Comparison of ENCODE assay signal across 9 mouse cellular contexts in genomic region chr11:4083316-4084078, GRCm38 (mm10). TPM values are rescaled to one million over a fixed set of nuclear protein-coding genes. Genes with fewer than 3 reads are reported as not detected.
DNase-seq lines count a peak whose midpoint lies in the region; ATAC-seq and TF ChIP-seq lines count a peak whose summit lies in the region.
"Had no signal": no experiment of that assay in that cellular context is flagged by ENCODE, and none has a peak within 500 bp of the region (broad histone marks: within the 10 kb centered on the region; RNA-seq: fewer than 3 reads in every experiment).

No protein-coding gene starts in this region.

- H3K4me2 ChIP-seq in liver, embryonic 12.5 days, result no peak overlapping the region
- H3K4me2 ChIP-seq in neural tube, embryonic 11.5 days (ENCODE audit: low read depth), result no peak overlapping the region

- TF ChIP-seq CTCF in liver, adult 2 months (IDR thresholded peaks at IDR 0.05; ENCODE audit: low read depth, low read length), result peak; percentile 57

- H3K4me3 ChIP-seq in liver, adult 2 months (ENCODE audit: insufficient read depth, low read depth, low read length), result no peak overlapping the region
- no peak overlapping the region for H3K4me3 ChIP-seq in liver, embryonic 12.5 days
- no peak overlapping the region for H3K4me3 ChIP-seq in limb, embryonic 10.5 days
- H3K4me3 ChIP-seq in neural tube, embryonic 11.5 days (ENCODE audit: low read depth, low read length), result no peak overlapping the region
- H3K4me3 ChIP-seq: myocyte had no signal

- H3K9me3 ChIP-seq in liver, embryonic 12.5 days (replicated peaks), result no peaks in the 10 kb centered on the region
- H3K9me3 ChIP-seq in limb, embryonic 10.5 days (replicated peaks), result no peaks in the 10 kb centered on the region
- no peaks in the 10 kb centered on the region for H3K9me3 ChIP-seq in neural tube, embryonic 11.5 days (ENCODE audit: control insufficient read depth, low read length)

- DNase-seq in liver, adult 2 months (ENCODE audit: extremely low read depth, low read depth, low spot score), result peak; percentile 73
- DNase-seq in adrenal gland, adult 8-10 months, result peak; percentile 24
- peak; percentile 65 for DNase-seq in embryo, embryonic 11.5 days (ENCODE audit: low read depth, low spot score)
- DNase-seq in heart, postnatal 36 days, result peak; percentile 33 to 57
- peak; percentile 63 for DNase-seq in limb, embryonic 10.5 days (ENCODE audit: low spot score)
- peak; percentile 50 for DNase-seq in neural tube, embryonic 11.5 days (ENCODE audit: low spot score)
- peak; percentile 51 for DNase-seq in thymus, postnatal 14 days

- no peak for TF ChIP-seq POLR2A in liver, adult 2 months (IDR thresholded peaks at IDR 0.05; ENCODE audit: extremely low read depth, insufficient read depth, low read length)

- WGBS in liver, adult 2 months, result 33% methylated on average over 5 of the region's 5 CpGs
- 29% methylated on average over 5 of the region's 5 CpGs for WGBS in liver, embryonic 12.5 days (ENCODE audit: insufficient replicate concordance)
- 37% methylated on average over 5 of the region's 5 CpGs for WGBS in limb, embryonic 10.5 days
- WGBS in neural tube, embryonic 11.5 days, result 32% methylated on average over 5 of the region's 5 CpGs

- no peak for ATAC-seq in liver, embryonic 12.5 days
- ATAC-seq in neural tube, embryonic 11.5 days (ENCODE audit: insufficient read depth, low FRiP score, low TSS enrichment), result no peak

- no peaks in the 10 kb centered on the region for H3K4me1 ChIP-seq in liver, adult 2 months (ENCODE audit: control insufficient read depth, insufficient read depth, low read length)
- H3K4me1 ChIP-seq in liver, embryonic 12.5 days, result no peaks in the 10 kb centered on the region
- no peaks in the 10 kb centered on the region for H3K4me1 ChIP-seq in limb, embryonic 10.5 days
- no peaks in the 10 kb centered on the region for H3K4me1 ChIP-seq in neural tube, embryonic 11.5 days (ENCODE audit: control insufficient read depth, insufficient read depth, low read length)

- no peaks in the 10 kb centered on the region for H3K79me2 ChIP-seq in liver, adult 2 months (ENCODE audit: control insufficient read depth, insufficient read depth, low read length)

- no peak overlapping the region for H3K9ac ChIP-seq in liver, adult 2 months (ENCODE audit: low read depth, low read length)
- no peak overlapping the region for H3K9ac ChIP-seq in liver, embryonic 12.5 days
- H3K9ac ChIP-seq in neural tube, embryonic 11.5 days (ENCODE audit: low read length), result no peak overlapping the region

- no peaks in the 10 kb centered on the region for H3K27me3 ChIP-seq in liver, adult 2 months (ENCODE audit: control insufficient read depth, insufficient read depth, low read length)
- H3K27me3 ChIP-seq in liver, embryonic 12.5 days (replicated peaks), result no peaks in the 10 kb centered on the region
- H3K27me3 ChIP-seq in limb, embryonic 10.5 days (ENCODE audit: low read depth, poor library complexity, severe bottlenecking), result no peaks in the 10 kb centered on the region
- no peaks in the 10 kb centered on the region for H3K27me3 ChIP-seq in neural tube, embryonic 11.5 days (ENCODE audit: control insufficient read depth, insufficient read depth, low read length)

- H3K27ac ChIP-seq in liver, adult 2 months (replicated peaks; ENCODE audit: insufficient read depth, low read depth, low read length), result no peak overlapping the region
- no peak overlapping the region for H3K27ac ChIP-seq in liver, embryonic 12.5 days
- no peak overlapping the region for H3K27ac ChIP-seq in limb, embryonic 10.5 days
- H3K27ac ChIP-seq in neural tube, embryonic 11.5 days (ENCODE audit: low read depth, low read length), result no peak overlapping the region

- no peaks in the 10 kb centered on the region for H3K36me3 ChIP-seq in liver, adult 2 months (ENCODE audit: control insufficient read depth, insufficient read depth, low read length)
- H3K36me3 ChIP-seq in liver, embryonic 12.5 days, result no peaks in the 10 kb centered on the region
- H3K36me3 ChIP-seq in limb, embryonic 10.5 days, result no peaks in the 10 kb centered on the region
- no peaks in the 10 kb centered on the region for H3K36me3 ChIP-seq in neural tube, embryonic 11.5 days (ENCODE audit: control insufficient read depth, insufficient read depth, low read length)

- intact Hi-C loops in heart, postnatal 36 days (cut with DNase I), result loop anchor here (1.0 kb wide), 2 partner anchors 30 to 82 kb away; no protein-coding TSS in a partner anchor

RNA-seq across cellular contexts. Expression of gene Mtfp1, which starts 11.7 kb away (rescaled TPM):
- 16.6 and 23.4 TPM in 2 replicates for total RNA-seq in liver, adult 2 months (2014; rRNA removed)
- 39.2 and 41.5 TPM in 2 replicates for polyA plus RNA-seq in liver, adult 2 months (2012; rRNA removed)
- polyA plus RNA-seq in liver, embryonic 12.5 days (2016; fragmentation: Nextera tagmentation; extraction: Ambion mirVana), result 32.2 and 35.9 TPM in 2 replicates
- 10 to 100 TPM; 17.5 to 21.4 (median 18.9) TPM for total RNA-seq in adrenal gland, adult 8-10 months (2022)
- 100 to 1,000 TPM; 115 to 136 TPM for total RNA-seq in heart, postnatal 36 days (2021)
- 12.5 and 16.2 TPM in 2 replicates for polyA plus RNA-seq in limb, embryonic 10.5 days (2016; fragmentation: Nextera tagmentation; extraction: Ambion mirVana)
- polyA plus RNA-seq in neural tube, embryonic 11.5 days (2014; fragmentation: Nextera tagmentation; extraction: Ambion mirVana), result 5.9 and 6.7 TPM in 2 replicates

RNA-seq across cellular contexts. Expression of gene Sec14l3, which starts 18.9 kb away (rescaled TPM):
- not detected in 2 replicates for total RNA-seq in liver, adult 2 months (2014; rRNA removed)
- polyA plus RNA-seq in liver, adult 2 months (2012; rRNA removed), result not detected in 2 replicates
- polyA plus RNA-seq in liver, embryonic 12.5 days (2016; fragmentation: Nextera tagmentation; extraction: Ambion mirVana), result not detected in 2 replicates
- total RNA-seq in adrenal gland, adult 8-10 months (2022), result under 1 TPM in 1 of 4 experiments, not detected in 3; 0.34 TPM
- total RNA-seq in heart, postnatal 36 days (2021), result not detected
- not detected in 2 replicates for polyA plus RNA-seq in limb, embryonic 10.5 days (2016; fragmentation: Nextera tagmentation; extraction: Ambion mirVana)
- not detected in 2 replicates for polyA plus RNA-seq in neural tube, embryonic 11.5 days (2014; fragmentation: Nextera tagmentation; extraction: Ambion mirVana)
- polyA plus RNA-seq: myocyte had no signal

RNA-seq across cellular contexts. Expression of gene Sec14l2, which starts 39.7 kb away (rescaled TPM):
- 302 and 310 TPM in 2 replicates for total RNA-seq in liver, adult 2 months (2014; rRNA removed)
- polyA plus RNA-seq in liver, adult 2 months (2012; rRNA removed), result 349 and 371 TPM in 2 replicates
- 5.4 and 5.9 TPM in 2 replicates for polyA plus RNA-seq in liver, embryonic 12.5 days (2016; fragmentation: Nextera tagmentation; extraction: Ambion mirVana)
- 1 to 10 TPM; 2.0 to 3.3 (median 2.4) TPM for total RNA-seq in adrenal gland, adult 8-10 months (2022)
- under 1 TPM; 0.69 to 0.87 TPM for total RNA-seq in heart, postnatal 36 days (2021)
- polyA plus RNA-seq in limb, embryonic 10.5 days (2016; fragmentation: Nextera tagmentation; extraction: Ambion mirVana), result 1.5 and 2.7 TPM in 2 replicates
- polyA plus RNA-seq in neural tube, embryonic 11.5 days (2014; fragmentation: Nextera tagmentation; extraction: Ambion mirVana), result 2.1 and 2.3 TPM in 2 replicates

RNA-seq across cellular contexts. Expression of gene Rnf215, which starts 51.5 kb away (rescaled TPM):
- total RNA-seq in liver, adult 2 months (2014; rRNA removed), result 10.3 and 10.8 TPM in 2 replicates
- polyA plus RNA-seq in liver, adult 2 months (2012; rRNA removed), result 11.3 and 13.1 TPM in 2 replicates
- polyA plus RNA-seq in liver, embryonic 12.5 days (2016; fragmentation: Nextera tagmentation; extraction: Ambion mirVana), result 9.7 and 10.6 TPM in 2 replicates
- total RNA-seq in adrenal gland, adult 8-10 months (2022), result 10 to 100 TPM; 28.2 to 38.2 (median 33.1) TPM
- 10 to 100 TPM; 14.0 to 15.1 TPM for total RNA-seq in heart, postnatal 36 days (2021)
- polyA plus RNA-seq in limb, embryonic 10.5 days (2016; fragmentation: Nextera tagmentation; extraction: Ambion mirVana), result 16.3 and 23.3 TPM in 2 replicates
- polyA plus RNA-seq in neural tube, embryonic 11.5 days (2014; fragmentation: Nextera tagmentation; extraction: Ambion mirVana), result 29.4 and 29.7 TPM in 2 replicates

RNA-seq across cellular contexts. Expression of gene Sec14l4, which starts 52.2 kb away (rescaled TPM):
- total RNA-seq in liver, adult 2 months (2014; rRNA removed), result 97.5 and 130 TPM in 2 replicates
- polyA plus RNA-seq in liver, adult 2 months (2012; rRNA removed), result 92.9 and 108 TPM in 2 replicates
- polyA plus RNA-seq in liver, embryonic 12.5 days (2016; fragmentation: Nextera tagmentation; extraction: Ambion mirVana), result 0.62 and 0.71 TPM in 2 replicates
- 1 to 10 TPM in 2 of 4 experiments, under 1 TPM in 1, not detected in 1; 0.59 to 5.1 (median 3.8) TPM for total RNA-seq in adrenal gland, adult 8-10 months (2022)
- under 1 TPM; 0.36 to 0.57 TPM for total RNA-seq in heart, postnatal 36 days (2021)
- polyA plus RNA-seq in limb, embryonic 10.5 days (2016; fragmentation: Nextera tagmentation; extraction: Ambion mirVana), result 0.06 TPM in 1 of 2 replicates, not detected in the other
- not detected in 2 replicates for polyA plus RNA-seq in neural tube, embryonic 11.5 days (2014; fragmentation: Nextera tagmentation; extraction: Ambion mirVana)
- polyA plus RNA-seq: myocyte had no signal

Comparison
In these comparisons a context has a peak if more than half of its experiments do, and no peak if none do; other contexts are left out.
1. RNA of gene Sec14l2, which starts 39.7 kb away (polyA plus RNA-seq): 349 to 371 TPM in liver, adult 2 months; 5.4 to 5.9 TPM in liver, embryonic 12.5 days, 1.5 to 2.7 TPM in limb, embryonic 10.5 days and 2.1 to 2.3 TPM in neural tube, embryonic 11.5 days; every median in the first group is over 10 times any median in the second.
2. Peak in every context shown above with its lines, with median percentiles within 50 percentile points of each other: DNase-seq.